Mouse (Mus musculus): ENCODE data around the gene Zfp654. TPM values are rescaled to one million over a fixed set of nuclear protein-coding genes. Genes with fewer than 3 reads are reported as not detected.

Zfp654 gene
- polyA plus RNA-seq, 1 experiment from 2014 or later = 6.2 TPM

DNA sequence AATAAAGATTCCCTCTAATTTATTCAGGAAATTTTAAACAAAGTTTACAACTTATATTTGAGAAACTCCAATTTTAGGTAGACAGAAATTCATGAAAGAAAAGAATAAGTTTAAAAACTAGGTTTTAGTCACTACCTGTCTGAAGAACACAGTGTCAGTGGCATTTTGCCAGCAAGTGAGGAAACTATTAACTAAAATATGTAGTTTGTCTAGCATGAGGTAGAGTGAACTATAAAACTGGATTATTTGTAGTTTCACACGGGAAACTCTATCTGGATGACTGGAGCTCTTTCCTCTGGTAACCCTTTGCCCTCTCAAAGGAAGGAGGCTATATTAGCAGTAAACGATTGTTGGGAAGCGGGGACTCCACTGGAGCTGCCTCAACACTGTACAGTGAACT, 48.4 kb downstream of the Zfp654 start:
- no peak for ATAC-seq (ENCODE audit: insufficient number of reproducible peaks, insufficient read depth, low FRiP score, low TSS enrichment, low read depth)
- Histone ChIP-seq H3K27ac (no peak overlapping the region), H3K9me3 (no peaks in the 10 kb centered on the region), H3K4me3 (no peak overlapping the region), H3K9ac (no peak overlapping the region), H3K4me2 (no peak overlapping the region), H3K4me1 (peaks cover 7% of the 10 kb centered on the region), H3K27me3 (no peaks in the 10 kb centered on the region), H3K36me3 (peaks cover 14% of the 10 kb centered on the region)
- whole genome bisulfite sequencing = 60% methylated on average over 3 of the region's 3 CpGs

DNA sequence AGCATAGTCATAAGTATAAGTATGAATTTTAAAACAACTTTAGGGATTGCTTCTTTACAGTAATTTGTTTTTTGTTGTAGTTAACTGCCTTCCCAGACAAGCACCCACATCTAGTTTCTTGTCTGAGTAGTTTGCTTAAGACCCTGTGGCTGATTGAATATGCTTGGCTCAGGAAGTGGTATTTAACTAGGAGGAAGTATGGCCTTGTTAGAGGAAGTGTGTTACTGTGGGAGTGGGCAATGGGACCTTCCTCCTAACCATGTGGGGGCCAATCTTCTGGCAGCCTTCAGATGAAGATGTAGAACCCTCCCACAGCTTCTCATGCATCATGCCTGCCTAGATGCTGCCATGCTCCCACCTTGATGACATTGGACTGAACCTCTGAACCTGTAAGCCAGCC, 49.8 kb downstream of the Zfp654 start:
- Histone ChIP-seq H3K27me3 (no peaks in the 10 kb centered on the region), H3K27ac (no peak overlapping the region), H3K4me1 (peaks cover 7% of the 10 kb centered on the region), H3K36me3 (peaks cover 14% of the 10 kb centered on the region), H3K9ac (no peak overlapping the region), H3K4me2 (no peak overlapping the region), H3K4me3 (no peak overlapping the region), H3K9me3 (no peaks in the 10 kb centered on the region)
- no peak for ATAC-seq (ENCODE audit: insufficient number of reproducible peaks, insufficient read depth, low FRiP score, low TSS enrichment, low read depth)

DNA sequence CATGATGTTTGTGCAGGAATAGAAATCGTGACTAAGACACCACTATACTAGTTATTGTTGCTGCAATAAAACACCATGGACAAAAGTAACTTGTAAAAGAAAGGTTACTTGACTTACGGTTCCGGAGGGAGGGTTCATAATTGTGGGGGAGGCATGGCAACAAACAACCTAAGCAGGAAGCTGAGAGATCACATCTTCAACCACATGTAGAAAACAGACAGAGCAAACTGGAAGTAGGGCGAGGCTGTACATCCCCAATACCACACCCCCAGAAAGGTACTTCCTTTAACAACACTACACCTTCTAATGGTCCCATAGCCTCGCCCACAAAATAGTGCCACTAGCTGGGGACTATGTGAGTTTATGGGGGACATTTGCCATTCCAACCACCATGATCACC, 51.1 kb downstream of the Zfp654 start:
- no peak for ATAC-seq (ENCODE audit: insufficient number of reproducible peaks, insufficient read depth, low FRiP score, low TSS enrichment, low read depth)
- H3K27ac ChIP-seq = no peak overlapping the region
- H3K9me3 ChIP-seq = no peaks in the 10 kb centered on the region
- peaks cover 7% of the 10 kb centered on the region for H3K4me1 ChIP-seq
- H3K36me3 ChIP-seq = peaks cover 7% of the 10 kb centered on the region
- H3K27me3 ChIP-seq = no peaks in the 10 kb centered on the region
- 88% methylated on average over 5 of the region's 5 CpGs for WGBS
- no peak overlapping the region for H3K4me3 ChIP-seq
- H3K9ac ChIP-seq = no peak overlapping the region
- no peak overlapping the region for H3K4me2 ChIP-seq

DNA sequence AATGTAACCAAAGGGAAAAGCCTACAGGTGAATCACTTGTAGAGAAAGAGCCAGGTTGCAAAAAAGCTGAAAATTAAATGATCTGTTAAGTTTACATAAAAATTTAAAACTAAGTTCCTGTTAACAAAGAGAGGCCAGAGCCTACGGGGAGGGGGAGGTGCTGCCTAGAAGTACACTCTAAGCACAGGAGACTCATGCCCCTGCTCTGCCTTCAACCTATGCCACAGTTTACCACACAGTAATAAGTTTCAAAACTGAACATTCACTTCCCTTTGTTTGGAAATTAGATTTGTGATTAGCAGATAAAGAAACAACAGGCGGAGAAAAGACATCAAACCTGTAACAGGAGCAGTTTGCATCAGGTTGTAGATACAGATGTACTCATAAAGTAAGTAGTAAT, 56.6 kb downstream of the Zfp654 start:
- ATAC-seq (ENCODE audit: insufficient number of reproducible peaks, insufficient read depth, low FRiP score, low TSS enrichment, low read depth) = no peak
- Histone ChIP-seq H3K4me2 (no peak overlapping the region), H3K9ac (no peak overlapping the region), H3K9me3 (no peaks in the 10 kb centered on the region), H3K4me1 (peaks cover 7% of the 10 kb centered on the region), H3K27me3 (no peaks in the 10 kb centered on the region), H3K36me3 (0 out of 2 replicates have a peak, but pooled peaks cover 5% of the 10 kb centered on the region), H3K4me3 (no peak overlapping the region), H3K27ac (no peak overlapping the region)
- WGBS = 81% methylated on average over 2 of the region's 2 CpGs

DNA sequence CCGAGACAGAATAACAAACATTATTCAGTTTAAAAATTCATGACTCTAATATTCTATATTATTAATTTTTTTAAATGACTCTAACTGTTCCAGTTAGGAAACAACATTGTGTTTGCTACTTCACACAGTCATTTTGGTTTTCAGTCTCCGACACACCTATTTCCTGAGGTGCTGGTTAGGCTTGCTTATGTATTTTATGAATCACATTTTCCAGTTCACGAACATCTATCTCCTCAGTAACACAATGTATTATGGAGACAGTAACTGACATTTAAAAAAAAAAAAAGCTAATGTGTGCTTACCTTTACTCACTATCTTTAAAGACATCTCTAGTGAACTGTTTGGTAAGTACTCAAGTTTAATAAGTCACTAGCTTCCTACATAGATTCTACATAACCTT, 61.7 kb downstream of the Zfp654 start:
- no peak overlapping the region for H3K9ac ChIP-seq
- no peaks in the 10 kb centered on the region for H3K4me1 ChIP-seq
- H3K4me2 ChIP-seq = no peak overlapping the region
- 97% methylated on average over 3 of the region's 3 CpGs for WGBS
- H3K9me3 ChIP-seq = no peaks in the 10 kb centered on the region
- no peak overlapping the region for H3K27ac ChIP-seq
- no peaks in the 10 kb centered on the region for H3K27me3 ChIP-seq
- H3K4me3 ChIP-seq = no peak overlapping the region
- H3K36me3 ChIP-seq = peaks cover 26% of the 10 kb centered on the region
- no peak for ATAC-seq (ENCODE audit: insufficient number of reproducible peaks, insufficient read depth, low FRiP score, low TSS enrichment, low read depth)

DNA sequence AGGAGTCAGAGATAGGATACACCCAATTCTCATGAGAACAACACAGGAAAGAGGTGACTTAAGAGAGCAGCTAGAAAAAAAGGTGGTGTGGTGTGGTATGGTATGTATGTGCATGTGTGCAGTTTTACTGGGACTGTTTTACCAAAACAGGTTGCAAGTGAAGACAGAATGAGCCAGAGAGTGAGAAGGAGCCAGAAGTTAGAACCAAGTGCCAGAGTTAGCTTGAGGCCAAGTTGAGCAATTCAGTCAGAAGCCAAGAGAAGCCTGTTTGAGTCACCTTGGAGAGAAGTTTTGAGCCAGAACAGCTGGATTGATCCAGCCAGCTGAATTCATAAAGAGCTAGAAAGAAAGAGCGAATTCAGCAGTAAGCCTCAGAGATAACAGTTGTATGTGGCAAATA, 75.9 kb downstream of the Zfp654 start:
- no peak for ATAC-seq (ENCODE audit: insufficient number of reproducible peaks, insufficient read depth, low FRiP score, low TSS enrichment, low read depth)
- WGBS = 84% methylated on average over 1 of the region's 1 CpGs
- Histone ChIP-seq H3K36me3 (peaks cover 6% of the 10 kb centered on the region; the same call in 1 of the 2 replicates), H3K9me3 (no peaks in the 10 kb centered on the region), H3K4me3 (no peak overlapping the region), H3K9ac (no peak overlapping the region), H3K27me3 (no peaks in the 10 kb centered on the region), H3K4me1 (no peaks in the 10 kb centered on the region), H3K27ac (no peak overlapping the region), H3K4me2 (no peak overlapping the region)

DNA sequence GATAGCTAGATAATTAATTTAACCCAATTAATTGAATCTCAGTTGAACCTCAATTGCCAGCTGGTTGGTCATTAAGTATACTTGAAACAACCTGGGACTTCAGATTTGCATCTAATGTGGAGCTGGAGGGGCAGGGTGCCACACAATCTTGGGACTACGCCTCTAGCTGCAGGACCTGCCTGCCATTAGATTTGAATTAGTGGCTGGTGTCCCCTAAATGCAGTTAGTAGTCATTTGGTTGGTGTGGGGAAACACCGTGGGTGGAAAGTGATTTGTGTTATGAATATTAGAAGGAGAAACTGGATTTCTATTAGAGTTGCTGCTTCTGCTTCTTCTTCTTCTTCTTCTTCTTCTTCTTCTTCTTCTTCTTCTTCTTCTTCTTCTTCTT, 80.0 kb downstream of the Zfp654 start:
- ATAC-seq (ENCODE audit: insufficient number of reproducible peaks, insufficient read depth, low FRiP score, low TSS enrichment, low read depth) = no peak
- Histone ChIP-seq H3K27ac (peak overlapping the region; percentile 90; the same call in 1 of the 2 replicates), H3K4me3 (peak overlapping the region; percentile 93), H3K27me3 (no peaks in the 10 kb centered on the region), H3K36me3 (peaks cover 6% of the 10 kb centered on the region; the same call in 1 of the 2 replicates), H3K4me1 (peaks cover 5% of the 10 kb centered on the region), H3K9ac (no peak overlapping the region), H3K4me2 (peak overlapping the region; percentile 59), H3K9me3 (no peaks in the 10 kb centered on the region)
- 91% methylated on average over 2 of the region's 2 CpGs for WGBS

DNA sequence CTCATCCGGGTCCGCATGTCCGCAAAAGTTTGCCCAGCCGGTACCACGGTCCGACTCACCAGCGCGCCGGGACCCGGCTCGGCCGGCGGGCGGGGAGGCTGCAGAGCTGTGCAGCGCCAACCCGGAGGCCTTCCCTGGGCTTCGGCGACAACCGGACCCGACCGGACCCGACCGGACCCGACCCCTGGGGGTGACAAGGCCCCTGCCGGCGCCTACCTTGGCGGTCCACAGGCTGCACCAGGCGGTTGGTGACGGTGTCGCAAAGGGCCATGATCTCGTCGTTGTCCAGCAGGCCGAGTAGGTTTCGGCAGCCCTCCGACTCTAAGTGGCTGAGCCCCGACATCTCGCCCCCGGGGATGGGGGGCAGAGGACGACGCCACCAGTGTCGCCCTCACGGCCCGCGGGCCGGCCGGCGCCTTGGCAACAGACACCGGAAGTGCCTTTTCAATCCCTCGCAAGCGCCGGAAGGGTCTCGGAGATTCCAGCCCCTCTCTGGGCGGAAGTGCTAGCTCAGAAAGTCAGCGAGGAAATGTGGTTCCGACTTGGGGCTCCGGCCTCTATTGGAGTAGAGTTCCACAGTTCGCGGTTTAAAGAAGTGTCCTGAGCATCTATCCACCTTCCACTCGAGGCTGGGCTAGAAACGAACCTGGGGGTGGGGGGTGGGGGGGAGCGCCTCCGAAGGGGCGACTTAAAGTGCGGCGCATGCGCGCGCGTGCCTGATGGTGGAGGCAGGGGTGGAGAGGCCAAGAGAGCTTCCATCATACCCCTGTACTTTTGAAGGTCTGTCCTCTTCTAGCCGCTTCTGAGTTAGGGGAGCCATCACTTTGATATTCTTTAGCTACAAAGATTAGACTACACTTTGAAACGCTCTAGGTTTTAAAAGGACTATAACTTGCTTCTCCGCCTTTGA, 80.7 kb downstream of the Zfp654 start, which contains the start of gene 4930453N24Rik:
Gene 4930453N24Rik, minus strand, starts transcription at position 641 of the 910 bp plus-strand sequence.
- WGBS = 2% methylated on average over 72 of the region's 72 CpGs
- peak within 1 kb of the TSS; percentile 90 for H3K27ac ChIP-seq
- peaks cover 12% of the 10 kb centered on the region for H3K36me3 ChIP-seq
- H3K27me3 ChIP-seq = no peaks in the 10 kb centered on the region
- peak within 1 kb of the TSS; percentile 93 for H3K9ac ChIP-seq
- peak within 1 kb of the TSS; percentile 59 for H3K4me2 ChIP-seq
- H3K9me3 ChIP-seq = no peaks in the 10 kb centered on the region
- H3K4me1 ChIP-seq = peaks cover 5% of the 10 kb centered on the region
- ATAC-seq (ENCODE audit: insufficient number of reproducible peaks, insufficient read depth, low FRiP score, low TSS enrichment, low read depth) = peak; percentile 94
- peak within 1 kb of the TSS; percentile 93 for H3K4me3 ChIP-seq

DNA sequence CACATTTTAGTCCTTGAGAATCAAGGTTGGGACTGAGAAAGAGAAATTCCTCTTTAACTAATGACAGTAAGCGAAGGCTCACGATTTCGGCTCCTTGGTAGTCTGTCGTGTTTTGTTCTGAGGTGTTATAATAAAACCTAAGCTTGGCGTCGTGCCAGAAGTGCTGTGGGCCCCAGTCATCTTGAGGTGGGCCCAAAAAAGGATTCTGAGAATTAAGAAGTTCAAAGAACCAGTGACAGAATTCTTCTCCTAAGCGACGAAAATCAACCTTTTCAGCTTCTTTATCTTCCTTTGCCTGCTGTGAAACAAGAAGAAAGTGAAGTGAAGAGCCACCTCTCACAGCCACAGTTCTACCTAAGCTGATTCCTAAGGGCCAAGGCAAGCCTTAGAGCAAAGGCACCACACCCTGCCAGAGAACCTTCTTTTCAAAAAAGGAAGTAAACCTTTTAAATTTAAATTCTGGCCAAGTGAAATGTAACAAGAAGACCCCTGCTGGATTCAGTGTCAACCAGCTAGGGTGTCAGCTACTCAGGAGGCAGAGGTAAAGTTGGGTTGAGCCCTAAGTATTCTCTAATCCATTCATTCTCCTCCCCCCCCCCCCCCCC, 84.7 kb downstream of the Zfp654 start:
- H3K4me3 ChIP-seq = no peak overlapping the region
- no peak overlapping the region for H3K27ac ChIP-seq
- H3K4me2 ChIP-seq = no peak overlapping the region
- H3K4me1 ChIP-seq = peaks cover 5% of the 10 kb centered on the region
- 86% methylated on average over 8 of the region's 8 CpGs for WGBS
- peaks cover 5% of the 10 kb centered on the region for H3K9me3 ChIP-seq
- no peak overlapping the region for H3K9ac ChIP-seq
- no peaks in the 10 kb centered on the region for H3K27me3 ChIP-seq
- ATAC-seq (ENCODE audit: insufficient number of reproducible peaks, insufficient read depth, low FRiP score, low TSS enrichment, low read depth) = no peak
- H3K36me3 ChIP-seq = peaks cover 45% of the 10 kb centered on the region

DNA sequence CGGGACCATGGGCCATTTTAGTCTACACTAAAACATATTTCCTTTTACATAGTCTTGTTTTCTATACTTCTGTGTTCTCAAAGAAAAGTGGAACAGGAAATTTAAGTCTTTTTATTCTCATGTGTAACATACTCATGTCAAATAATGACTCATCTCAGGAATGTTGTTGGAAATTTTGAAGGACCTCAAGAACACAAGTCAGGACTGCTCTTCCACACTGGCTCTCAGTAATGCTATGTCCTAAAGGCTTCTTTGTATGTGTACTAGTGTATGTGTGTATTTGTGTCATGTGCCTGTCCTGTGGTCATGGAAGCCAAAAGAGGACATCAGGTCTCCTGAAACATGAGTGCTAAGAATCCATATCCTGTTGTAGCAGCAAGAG, 92.2 kb downstream of the Zfp654 start:
- H3K9ac ChIP-seq = no peak overlapping the region
- WGBS = 88% methylated on average over 1 of the region's 1 CpGs
- peaks cover 22% of the 10 kb centered on the region for H3K36me3 ChIP-seq
- H3K4me3 ChIP-seq = no peak overlapping the region
- H3K4me1 ChIP-seq = no peaks in the 10 kb centered on the region
- H3K27ac ChIP-seq = no peak overlapping the region
- peaks cover 5% of the 10 kb centered on the region for H3K9me3 ChIP-seq
- ATAC-seq (ENCODE audit: insufficient number of reproducible peaks, insufficient read depth, low FRiP score, low TSS enrichment, low read depth) = no peak
- no peaks in the 10 kb centered on the region for H3K27me3 ChIP-seq
- H3K4me2 ChIP-seq = no peak overlapping the region

DNA sequence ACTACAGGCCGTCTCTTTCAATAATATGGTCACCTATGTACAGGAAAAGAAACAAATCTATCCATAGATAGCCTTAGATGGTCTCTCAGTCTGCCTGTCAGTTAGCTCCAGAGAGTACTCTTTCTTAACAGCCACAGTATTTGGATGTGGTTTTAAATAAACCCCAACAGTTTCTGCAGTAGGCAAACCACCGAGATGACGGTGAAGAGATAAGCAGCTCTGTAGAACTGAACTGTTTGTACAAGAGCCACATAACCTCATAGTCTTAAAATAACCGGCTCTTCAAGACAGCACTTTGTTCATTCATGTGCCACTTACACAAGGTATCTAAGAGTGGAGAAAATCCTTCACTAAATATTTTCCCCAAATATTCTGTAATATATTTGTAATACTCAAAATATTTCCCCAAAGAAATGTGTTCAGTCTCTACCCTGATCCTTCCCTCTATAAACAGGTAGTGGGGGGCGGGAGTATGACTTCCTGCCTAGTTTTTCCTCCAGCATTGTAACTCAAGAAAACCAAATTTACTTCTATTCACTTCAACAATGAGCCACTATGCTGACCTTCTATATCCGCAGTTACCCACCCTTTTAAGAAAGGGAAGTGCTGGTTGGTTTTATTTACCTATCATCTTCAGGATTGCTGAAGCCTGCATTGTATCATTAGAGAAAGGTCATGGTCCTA, 92.7 kb downstream of the Zfp654 start:
- ATAC-seq (ENCODE audit: insufficient number of reproducible peaks, insufficient read depth, low FRiP score, low TSS enrichment, low read depth) = no peak
- peaks cover 19% of the 10 kb centered on the region for H3K36me3 ChIP-seq
- peaks cover 5% of the 10 kb centered on the region for H3K9me3 ChIP-seq
- no peaks in the 10 kb centered on the region for H3K27me3 ChIP-seq
- 70% methylated on average over 6 of the region's 6 CpGs for WGBS
- no peak overlapping the region for H3K4me2 ChIP-seq
- no peaks in the 10 kb centered on the region for H3K4me1 ChIP-seq
- H3K9ac ChIP-seq = no peak overlapping the region
- no peak overlapping the region for H3K4me3 ChIP-seq
- H3K27ac ChIP-seq = no peak overlapping the region

Data from embryonic facial prominence, embryonic 13.5 days (tissue).